Mouse (Mus musculus) urinary bladder, postnatal 14 days (tissue): ENCODE measurements around the gene Khdc4.
"Not testable (repeated sequence)": the region's sequence is repeated elsewhere in the genome, so short reads cannot be mapped to it uniquely, and the experiment has no call there.

Experiments
- DNase-seq: peaks from one replicate; pipeline ENCODE4 v3.0.0; 2021; ENCODE audit warnings: low spot score

Gene Khdc4

GRCm38 (mm10) chr3:88655619-88656018, 30.0 kb upstream of the Khdc4 start:
- no peak for DNase-seq

- DNase-seq: no peak
Measured at GRCm38 (mm10) chr3:88658441-88659127, 27.0 kb upstream of the Khdc4 start.

- DNase-seq: no peak
Measured at GRCm38 (mm10) chr3:88659798-88660197, 25.8 kb upstream of the Khdc4 start.

- DNase-seq: no peak
Measured at GRCm38 (mm10) chr3:88664095-88664494, 21.5 kb upstream of the Khdc4 start.

- DNase-seq: peak; percentile 74
Measured at GRCm38 (mm10) chr3:88677399-88677798, 8.2 kb upstream of the Khdc4 start.

GRCm38 (mm10) chr3:88683814-88684213, 1.8 kb upstream of the Khdc4 start:
- DNase-seq: no peak

- DNase-seq: no peak
Measured at GRCm38 (mm10) chr3:88684236-88684979, 1.2 kb upstream of the Khdc4 start.

- DNase-seq: peak; percentile 53
Measured at GRCm38 (mm10) chr3:88685958-88686451, 402 bp downstream of the Khdc4 start.

GRCm38 (mm10) chr3:88686734-88687611, 1.4 kb downstream of the Khdc4 start:
- no peak for DNase-seq

- no peak for DNase-seq
Measured at GRCm38 (mm10) chr3:88689079-88689478, 3.5 kb downstream of the Khdc4 start.

GRCm38 (mm10) chr3:88695545-88695944, 9.9 kb downstream of the Khdc4 start:
- no peak for DNase-seq

- no peak for DNase-seq
Measured at GRCm38 (mm10) chr3:88698051-88698450, 12.4 kb downstream of the Khdc4 start.

GRCm38 (mm10) chr3:88698834-88699233, 13.2 kb downstream of the Khdc4 start:
- DNase-seq: no peak

GRCm38 (mm10) chr3:88700247-88700646, 14.6 kb downstream of the Khdc4 start:
- DNase-seq: no peak

GRCm38 (mm10) chr3:88701222-88701621, 15.6 kb downstream of the Khdc4 start:
- DNase-seq: no peak

GRCm38 (mm10) chr3:88713709-88714108, 28.1 kb downstream of the Khdc4 start:
- DNase-seq: no peak

GRCm38 (mm10) chr3:88714725-88715124, 29.1 kb downstream of the Khdc4 start:
- DNase-seq: no peak

GRCm38 (mm10) chr3:88715716-88716115, 30.1 kb downstream of the Khdc4 start:
- not testable (repeated sequence) for DNase-seq

GRCm38 (mm10) chr3:88716399-88717197, 31.0 kb downstream of the Khdc4 start, which contains the start of gene Rit1:
TSS of gene Rit1 (plus strand) at chr3:88716838.
- DNase-seq: peak; percentile 87

- DNase-seq: no peak
Measured at GRCm38 (mm10) chr3:88717198-88717798, 31.7 kb downstream of the Khdc4 start.

- no peak for DNase-seq
Measured at GRCm38 (mm10) chr3:88717831-88718230, 32.2 kb downstream of the Khdc4 start.
